Mouse (Mus musculus) B cell, adult 67 days (primary cell): ENCODE results near the gene Rnft1. TPM values are rescaled to one million over a fixed set of nuclear protein-coding genes. Genes with fewer than 3 reads are reported as not detected.

Source experiments
- total RNA-seq, 2 experiments: library from RNA; stranded (reverse); gene quantifications; 4 replicates each; pipeline ENCODE4 v1.2.4; 2023

Gene Rnft1
- 10 to 100 TPM; 61.3 to 72.5 TPM for total RNA-seq

GRCm38 (mm10) chr11:86484101-86484868 lies at the start of gene Rnft1:
Gene Rnft1, plus strand, starts transcription at chr11:86484657.

GRCm38 (mm10) chr11:86544639-86545299 lies 60.3 kb downstream of the Rnft1 start, which contains the start of the genes Rps6kb1 and Tubd1:
Gene Rps6kb1, minus strand, starts transcription at chr11:86544805.
Gene Tubd1, plus strand, starts transcription at chr11:86544991.

Other genes starting within 250 kb of the Rnft1 start
- gene Ints2, start 227.1 kb upstream of the Rnft1 start, total RNA-seq, result 10 to 100 TPM; 19.3 to 22.7 TPM
- gene Med13, start 127.1 kb upstream of the Rnft1 start, total RNA-seq, result 100 to 1,000 TPM; 211 to 233 TPM
- 10 to 100 TPM; 64.3 to 66.6 TPM for gene Rps6kb1, start 60.1 kb downstream of the Rnft1 start, total RNA-seq
- gene Tubd1, start 60.3 kb downstream of the Rnft1 start, total RNA-seq, result 1 to 10 TPM; 7.7 to 8.9 TPM
- gene Vmp1, start 199.2 kb downstream of the Rnft1 start, total RNA-seq, result 10 to 100 TPM; 65.4 to 76.8 TPM
- gene Ptrh2, start 199.3 kb downstream of the Rnft1 start, total RNA-seq, result 1 to 10 TPM; 7.3 to 8.2 TPM